Mouse (Mus musculus): ENCODE measurements around the gene Slc9a5.

Slc9a5 gene

DNA sequence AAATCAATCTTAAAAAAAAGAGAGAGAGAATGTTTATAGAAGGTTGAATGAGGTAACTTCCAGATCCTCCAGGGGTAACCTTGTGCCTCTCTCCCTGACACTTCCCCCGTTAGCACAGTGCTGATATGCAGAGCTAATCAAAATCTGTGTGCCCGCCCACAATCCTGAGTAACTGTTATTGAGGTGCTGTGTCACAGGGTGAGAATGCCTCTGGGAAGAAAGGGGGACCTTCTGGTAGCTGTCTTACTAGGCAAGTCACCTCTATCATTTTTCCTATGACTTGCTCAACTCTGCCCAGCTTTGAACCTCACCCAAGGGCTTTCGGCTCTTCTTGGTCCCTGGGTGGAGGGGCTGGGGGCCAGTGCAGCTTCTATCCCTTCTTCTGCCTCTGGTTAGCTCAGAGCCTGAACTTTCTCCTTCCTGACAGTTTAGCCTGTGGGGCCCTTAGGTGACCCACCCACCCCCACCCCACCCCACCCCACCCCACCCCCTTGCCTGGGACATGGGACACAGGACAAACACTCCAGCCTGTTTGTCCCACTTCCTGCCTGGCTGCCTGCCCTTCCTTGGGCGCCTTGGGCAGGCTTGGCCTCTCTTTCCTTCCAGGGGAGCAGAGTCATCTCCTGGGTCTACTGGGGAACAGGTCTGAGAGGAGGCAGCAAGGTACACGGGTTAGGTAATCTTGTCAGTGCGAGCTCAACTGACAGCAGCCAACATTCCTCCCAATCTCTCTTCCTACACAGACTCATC, 8.6 kb upstream of the Slc9a5 start:
- H3K36me3 ChIP-seq (ENCODE audit: control insufficient read depth, insufficient read depth, low read length, poor library complexity, severe bottlenecking), result peaks cover 7% of the 10 kb centered on the region; the same call in 1 of the 2 replicates
- no peak for DNase-seq (ENCODE audit: low read depth, low spot score)

GRCm38 (mm10) chr8:105341399-105341798, 7.2 kb upstream of the Slc9a5 start:
- H3K27me3 ChIP-seq (ENCODE audit: control insufficient read depth, insufficient read depth, low read length, poor library complexity, severe bottlenecking), result no peaks in the 10 kb centered on the region
- DNase-seq (ENCODE audit: low read depth, low spot score), result no peak
- peaks cover 5% of the 10 kb centered on the region; the same call in 1 of the 2 replicates for H3K36me3 ChIP-seq (ENCODE audit: control insufficient read depth, insufficient read depth, low read length, poor library complexity, severe bottlenecking)

More for the DNA sequence above, 8.6 kb upstream of the Slc9a5 start:
- no peaks in the 10 kb centered on the region for H3K27me3 ChIP-seq (ENCODE audit: control insufficient read depth, insufficient read depth, low read length, poor library complexity, severe bottlenecking)

- Histone ChIP-seq H3K36me3 (ENCODE audit: control insufficient read depth, insufficient read depth, low read length, poor library complexity, severe bottlenecking) (no peaks in the 10 kb centered on the region), H3K27me3 (ENCODE audit: control insufficient read depth, insufficient read depth, low read length, poor library complexity, severe bottlenecking) (no peaks in the 10 kb centered on the region)
- no peak for DNase-seq (ENCODE audit: low read depth, low spot score)
Measured at GRCm38 (mm10) chr8:105342768-105343167, 5.9 kb upstream of the Slc9a5 start.

DNA sequence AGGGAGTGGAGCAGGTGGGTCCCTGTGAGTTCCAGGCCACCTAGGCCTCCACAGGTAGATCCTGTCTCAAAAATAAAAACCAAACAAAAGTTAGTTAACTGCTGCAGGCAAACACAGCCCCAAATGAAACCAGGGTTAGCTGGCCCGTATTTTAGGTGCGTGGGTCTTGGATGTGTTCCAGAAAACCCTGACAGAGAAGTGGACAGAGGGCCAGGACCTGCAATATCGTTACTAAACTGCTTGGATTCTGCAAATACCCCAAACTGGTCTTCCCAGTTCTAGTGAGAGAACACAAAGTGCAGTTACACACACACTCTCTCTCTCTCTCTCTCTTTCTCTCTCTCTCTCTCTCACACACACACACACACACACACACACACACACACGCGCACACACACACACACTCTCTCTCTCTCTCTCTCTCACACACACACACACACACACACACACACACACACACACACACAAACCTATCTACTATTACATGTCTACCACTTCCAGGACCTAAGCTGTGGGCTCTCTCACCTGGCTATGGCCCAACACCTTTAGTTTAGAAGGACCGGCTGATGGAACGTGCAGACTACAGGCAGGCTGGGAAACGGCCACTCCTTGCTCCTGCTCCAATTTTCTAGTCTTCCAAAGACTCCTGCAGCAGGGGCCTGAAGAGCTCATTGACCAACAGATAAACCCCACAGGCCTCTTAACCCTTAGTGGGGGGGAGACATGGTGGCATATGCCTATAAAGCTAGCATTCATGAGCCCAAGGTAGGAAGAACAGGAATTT, 4.7 kb upstream of the Slc9a5 start:
- no peaks in the 10 kb centered on the region for H3K36me3 ChIP-seq (ENCODE audit: control insufficient read depth, insufficient read depth, low read length, poor library complexity, severe bottlenecking)
- DNase-seq (ENCODE audit: low read depth, low spot score), result no peak
- H3K27me3 ChIP-seq (ENCODE audit: control insufficient read depth, insufficient read depth, low read length, poor library complexity, severe bottlenecking), result no peaks in the 10 kb centered on the region

GRCm38 (mm10) chr8:105345061-105345975, 3.3 kb upstream of the Slc9a5 start:
- no peak for DNase-seq (ENCODE audit: low read depth, low spot score)
- H3K27me3 ChIP-seq (ENCODE audit: control insufficient read depth, insufficient read depth, low read length, poor library complexity, severe bottlenecking), result no peaks in the 10 kb centered on the region
- no peaks in the 10 kb centered on the region for H3K36me3 ChIP-seq (ENCODE audit: control insufficient read depth, insufficient read depth, low read length, poor library complexity, severe bottlenecking)

GRCm38 (mm10) chr8:105346611-105347427, 1.8 kb upstream of the Slc9a5 start:
- no peaks in the 10 kb centered on the region for H3K27me3 ChIP-seq (ENCODE audit: control insufficient read depth, insufficient read depth, low read length, poor library complexity, severe bottlenecking)
- DNase-seq (ENCODE audit: low read depth, low spot score), result peak; percentile 20
- H3K36me3 ChIP-seq (ENCODE audit: control insufficient read depth, insufficient read depth, low read length, poor library complexity, severe bottlenecking), result no peaks in the 10 kb centered on the region

DNA sequence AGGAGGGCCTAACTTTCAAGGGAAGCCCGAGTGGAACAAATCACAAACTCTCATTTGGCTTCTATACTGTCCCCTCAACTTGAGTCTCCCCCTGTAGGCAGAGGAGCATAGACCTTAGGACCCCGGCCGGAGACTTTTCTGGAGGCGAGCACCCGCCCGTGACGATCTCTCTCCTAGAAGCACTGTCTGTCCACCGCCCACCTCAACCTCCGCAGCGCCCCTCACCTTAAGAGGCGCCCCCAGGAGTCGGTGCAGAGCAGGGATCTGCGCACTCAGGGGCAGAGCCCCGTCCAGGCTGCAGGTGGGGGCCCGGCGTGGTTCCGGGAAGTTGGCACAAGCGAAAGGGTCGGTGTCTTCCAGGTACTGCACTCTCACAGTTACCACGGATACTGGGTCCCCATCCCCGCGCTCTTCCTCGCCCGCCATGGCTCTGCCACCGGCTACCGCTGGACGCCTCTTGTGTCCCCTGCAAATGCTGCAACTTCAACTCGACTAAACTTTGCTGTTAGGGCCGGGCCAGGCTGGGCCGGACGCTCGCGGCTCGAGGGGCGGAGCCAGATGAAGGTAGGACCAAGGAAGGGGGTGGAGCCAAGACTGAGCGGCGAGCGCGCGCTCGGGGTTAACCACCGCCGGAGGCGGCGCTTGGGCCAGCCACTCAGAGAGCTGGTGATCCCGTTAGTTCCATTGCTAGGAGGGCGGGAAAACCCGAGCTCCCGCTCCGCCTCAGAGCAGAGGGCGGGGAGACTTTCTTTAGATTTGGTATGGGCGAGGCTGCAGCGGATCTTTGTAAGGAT, 1.0 kb upstream of the Slc9a5 start, which contains the start of gene Fhod1:
Gene Fhod1 (minus strand): TSS at position 526 of the 794 bp plus-strand sequence.
- peak; percentile 92 for DNase-seq (ENCODE audit: low read depth, low spot score)
- H3K36me3 ChIP-seq (ENCODE audit: control insufficient read depth, insufficient read depth, low read length, poor library complexity, severe bottlenecking), result no peaks in the 10 kb centered on the region

GRCm38 (mm10) chr8:105349096-105349771, 591 bp downstream of the Slc9a5 start:
- Histone ChIP-seq H3K36me3 (ENCODE audit: control insufficient read depth, insufficient read depth, low read length, poor library complexity, severe bottlenecking) (no peaks in the 10 kb centered on the region), H3K27me3 (ENCODE audit: control insufficient read depth, insufficient read depth, low read length, poor library complexity, severe bottlenecking) (no peaks in the 10 kb centered on the region)
- DNase-seq (ENCODE audit: low read depth, low spot score), result peak; percentile 38

More for the DNA sequence above, 1.0 kb upstream of the Slc9a5 start, which contains the start of gene Fhod1:
- H3K27me3 ChIP-seq (ENCODE audit: control insufficient read depth, insufficient read depth, low read length, poor library complexity, severe bottlenecking), result no peaks in the 10 kb centered on the region

- DNase-seq (ENCODE audit: low read depth, low spot score), result no peak
- Histone ChIP-seq H3K36me3 (ENCODE audit: control insufficient read depth, insufficient read depth, low read length, poor library complexity, severe bottlenecking) (no peaks in the 10 kb centered on the region), H3K27me3 (ENCODE audit: control insufficient read depth, insufficient read depth, low read length, poor library complexity, severe bottlenecking) (no peaks in the 10 kb centered on the region)
Measured at GRCm38 (mm10) chr8:105350186-105350585, 1.5 kb downstream of the Slc9a5 start.

- Histone ChIP-seq H3K27me3 (ENCODE audit: control insufficient read depth, insufficient read depth, low read length, poor library complexity, severe bottlenecking) (no peaks in the 10 kb centered on the region), H3K36me3 (ENCODE audit: control insufficient read depth, insufficient read depth, low read length, poor library complexity, severe bottlenecking) (no peaks in the 10 kb centered on the region)
- DNase-seq (ENCODE audit: low read depth, low spot score), result no peak
Measured at GRCm38 (mm10) chr8:105353583-105354135, 5.0 kb downstream of the Slc9a5 start.

DNA sequence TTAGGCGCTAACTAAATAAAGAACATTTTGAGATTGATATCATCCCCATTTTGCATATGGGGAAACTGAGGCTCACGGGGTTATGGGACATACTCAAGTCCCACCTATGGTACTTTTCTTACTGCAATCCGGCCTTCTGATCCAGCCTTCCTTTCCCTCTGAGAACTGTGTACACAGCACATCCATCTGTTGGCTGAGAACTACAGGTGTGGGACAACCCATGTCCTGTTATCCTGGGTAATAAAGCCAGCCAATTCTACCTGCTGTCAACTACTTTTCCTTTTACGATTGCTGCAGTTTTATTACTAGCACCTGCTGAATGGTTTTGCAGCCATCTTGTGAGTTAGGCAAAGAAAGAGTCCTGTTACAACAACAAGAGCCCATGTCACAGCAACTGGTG, 5.9 kb downstream of the Slc9a5 start:
- H3K27me3 ChIP-seq (ENCODE audit: control insufficient read depth, insufficient read depth, low read length, poor library complexity, severe bottlenecking), result no peaks in the 10 kb centered on the region; the same call in 1 of the 2 replicates
- H3K36me3 ChIP-seq (ENCODE audit: control insufficient read depth, insufficient read depth, low read length, poor library complexity, severe bottlenecking), result no peaks in the 10 kb centered on the region
- DNase-seq (ENCODE audit: low read depth, low spot score), result no peak

DNA sequence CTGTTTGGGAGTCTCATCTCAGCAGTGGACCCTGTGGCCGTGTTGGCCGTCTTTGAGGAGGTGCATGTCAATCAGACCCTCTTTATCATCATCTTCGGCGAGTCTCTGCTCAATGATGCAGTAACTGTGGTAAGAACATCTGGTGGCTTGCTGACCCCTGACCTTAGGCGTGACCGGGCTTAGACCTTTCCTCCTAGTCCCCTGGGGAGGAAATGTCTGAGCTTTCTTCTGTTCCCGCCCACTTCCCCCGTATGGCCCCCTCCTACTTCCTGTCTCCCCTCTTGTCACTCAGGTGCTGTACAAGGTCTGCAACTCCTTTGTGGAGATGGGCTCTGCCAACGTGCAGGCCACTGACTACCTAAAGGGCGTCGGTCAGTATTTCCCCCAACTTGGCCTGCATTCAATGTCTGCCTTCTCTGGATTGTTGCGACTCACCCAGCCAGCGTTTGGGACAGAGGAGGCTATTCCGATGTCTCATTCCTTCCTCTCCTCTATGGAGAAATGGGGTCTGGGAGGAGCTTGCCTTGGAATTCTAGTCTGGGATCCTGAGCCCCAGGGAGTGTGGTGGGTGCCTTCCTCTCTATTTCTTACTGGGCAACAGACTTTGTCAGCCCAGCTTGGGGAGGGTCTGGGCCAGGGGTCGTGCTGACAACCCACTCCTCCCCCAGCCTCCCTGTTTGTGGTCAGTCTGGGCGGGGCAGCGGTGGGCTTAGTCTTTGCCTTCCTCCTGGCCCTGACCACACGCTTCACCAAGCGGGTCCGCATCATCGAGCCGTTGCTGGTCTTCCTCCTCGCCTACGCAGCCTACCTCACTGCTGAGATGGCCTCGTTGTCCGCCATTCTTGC, 6.8 kb downstream of the Slc9a5 start:
- Histone ChIP-seq H3K27me3 (ENCODE audit: control insufficient read depth, insufficient read depth, low read length, poor library complexity, severe bottlenecking) (no peaks in the 10 kb centered on the region; the same call in 1 of the 2 replicates), H3K36me3 (ENCODE audit: control insufficient read depth, insufficient read depth, low read length, poor library complexity, severe bottlenecking) (no peaks in the 10 kb centered on the region)
- DNase-seq (ENCODE audit: low read depth, low spot score), result peak; percentile 64
